Mouse (Mus musculus): ENCODE results near the gene Rad51b. TPM values are rescaled to one million over a fixed set of nuclear protein-coding genes. Genes with fewer than 3 reads are reported as not detected.

Rad51b gene
- polyA plus RNA-seq, 1 experiment: 1.1 TPM

DNA sequence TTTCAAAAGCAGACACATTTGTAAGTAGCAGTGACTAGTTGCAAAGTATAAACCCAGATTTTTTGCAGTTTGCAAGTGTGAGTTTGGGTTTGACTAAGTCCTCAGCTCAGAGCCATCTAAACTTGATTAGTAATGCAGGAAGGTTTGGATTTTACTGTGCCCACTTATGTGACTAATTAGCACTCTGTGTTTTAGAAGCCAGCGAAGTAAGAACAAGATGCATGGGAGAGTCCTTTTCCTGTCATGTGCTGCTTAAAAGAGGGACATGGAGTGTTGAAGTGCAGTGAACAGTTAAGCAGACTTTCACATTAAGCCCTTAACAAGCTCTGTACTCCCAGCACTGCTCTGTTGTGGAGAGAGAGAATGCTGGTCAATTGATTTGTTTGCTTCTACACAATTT, 225.3 kb downstream of the Rad51b start:
- no peak for DNase-seq
- no peak overlapping the region for H3K4me3 ChIP-seq (replicated peaks; ENCODE audit: extremely low read depth, low read depth, low read length)
- H3K4me1 ChIP-seq (ENCODE audit: control insufficient read depth, insufficient read depth, low read length): peaks cover 2% of the 10 kb centered on the region
- TF ChIP-seq POLR2A (IDR thresholded peaks at IDR 0.05; ENCODE audit: borderline replicate concordance, extremely low read depth, low read depth, low read length) (no peak), CTCF (IDR thresholded peaks at IDR 0.05; ENCODE audit: insufficient read depth, low read length) (no peak)
- WGBS: 50% methylated on average over 1 of the region's 1 CpGs

- peaks cover 2% of the 10 kb centered on the region for H3K4me1 ChIP-seq (ENCODE audit: control insufficient read depth, insufficient read depth, low read length)
- no peak overlapping the region for H3K4me3 ChIP-seq (replicated peaks; ENCODE audit: extremely low read depth, low read depth, low read length)
- WGBS: 48% methylated on average over 14 of the region's 14 CpGs
- no peak for TF ChIP-seq CTCF (IDR thresholded peaks at IDR 0.05; ENCODE audit: insufficient read depth, low read length)
- DNase-seq: no peak
These were observed 228.1 kb downstream of the Rad51b start for GRCm38 (mm10) chr12:79524941-79525871.

GRCm38 (mm10) chr12:79525872-79526271, 228.8 kb downstream of the Rad51b start:
- Histone ChIP-seq H3K4me3 (replicated peaks; ENCODE audit: extremely low read depth, low read depth, low read length) (no peak overlapping the region), H3K4me1 (ENCODE audit: control insufficient read depth, insufficient read depth, low read length) (peaks cover 2% of the 10 kb centered on the region)
- 43% methylated on average over 8 of the region's 8 CpGs for WGBS
- TF ChIP-seq CTCF (IDR thresholded peaks at IDR 0.05; ENCODE audit: insufficient read depth, low read length) (no peak), POLR2A (IDR thresholded peaks at IDR 0.05; ENCODE audit: borderline replicate concordance, extremely low read depth, low read depth, low read length) (no peak)
- DNase-seq: no peak

GRCm38 (mm10) chr12:79527222-79527621, 230.1 kb downstream of the Rad51b start:
- 72% methylated on average over 3 of the region's 3 CpGs for WGBS
- Histone ChIP-seq H3K4me1 (ENCODE audit: control insufficient read depth, insufficient read depth, low read length) (peaks cover 11% of the 10 kb centered on the region), H3K4me3 (replicated peaks; ENCODE audit: extremely low read depth, low read depth, low read length) (no peak overlapping the region)
- TF ChIP-seq POLR2A (IDR thresholded peaks at IDR 0.05; ENCODE audit: borderline replicate concordance, extremely low read depth, low read depth, low read length) (no peak), CTCF (IDR thresholded peaks at IDR 0.05; ENCODE audit: insufficient read depth, low read length) (no peak)
- DNase-seq: no peak

GRCm38 (mm10) chr12:79530275-79530902, 233.3 kb downstream of the Rad51b start:
- Histone ChIP-seq H3K4me3 (replicated peaks; ENCODE audit: extremely low read depth, low read depth, low read length) (no peak overlapping the region), H3K4me1 (ENCODE audit: control insufficient read depth, insufficient read depth, low read length) (peaks cover 21% of the 10 kb centered on the region)
- TF ChIP-seq CTCF (IDR thresholded peaks at IDR 0.05; ENCODE audit: insufficient read depth, low read length) (no peak), POLR2A (IDR thresholded peaks at IDR 0.05; ENCODE audit: borderline replicate concordance, extremely low read depth, low read depth, low read length) (no peak)
- WGBS: 68% methylated on average over 10 of the region's 10 CpGs
- no peak for DNase-seq

- 53% methylated on average over 5 of the region's 5 CpGs for WGBS
- H3K4me3 ChIP-seq (replicated peaks; ENCODE audit: extremely low read depth, low read depth, low read length): no peak overlapping the region
- no peak for DNase-seq
- peaks cover 21% of the 10 kb centered on the region for H3K4me1 ChIP-seq (ENCODE audit: control insufficient read depth, insufficient read depth, low read length)
- TF ChIP-seq POLR2A (IDR thresholded peaks at IDR 0.05; ENCODE audit: borderline replicate concordance, extremely low read depth, low read depth, low read length) (no peak), CTCF (IDR thresholded peaks at IDR 0.05; ENCODE audit: insufficient read depth, low read length) (no peak)
These were observed 235.0 kb downstream of the Rad51b start for GRCm38 (mm10) chr12:79531809-79532798.

DNA sequence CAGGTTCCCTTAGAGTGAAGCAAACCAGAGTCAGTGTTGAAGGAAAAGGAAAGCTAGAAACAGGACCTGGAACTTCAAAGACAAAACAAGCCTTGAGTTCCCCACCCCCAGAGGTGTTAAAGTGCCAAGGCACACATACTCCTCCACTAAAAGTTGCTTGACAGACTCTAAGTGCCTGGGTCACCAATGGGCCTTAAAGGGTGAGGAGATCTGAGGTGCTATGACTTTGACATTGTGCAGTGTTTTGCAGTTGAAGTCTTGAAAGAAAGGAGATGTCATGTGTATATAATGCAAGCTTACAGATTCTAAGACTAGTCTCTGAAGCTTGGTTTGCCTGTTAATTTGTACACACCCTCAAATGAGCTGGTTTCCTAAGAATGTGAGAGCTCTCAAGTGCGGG, 237.7 kb downstream of the Rad51b start:
- no peak overlapping the region for H3K4me3 ChIP-seq (replicated peaks; ENCODE audit: extremely low read depth, low read depth, low read length)
- TF ChIP-seq POLR2A (IDR thresholded peaks at IDR 0.05; ENCODE audit: borderline replicate concordance, extremely low read depth, low read depth, low read length): no peak
- no peak for TF ChIP-seq CTCF (IDR thresholded peaks at IDR 0.05; ENCODE audit: insufficient read depth, low read length)
- H3K4me1 ChIP-seq (ENCODE audit: control insufficient read depth, insufficient read depth, low read length): peaks cover 21% of the 10 kb centered on the region
- 68% methylated on average over 1 of the region's 1 CpGs for WGBS
- DNase-seq: peak; percentile 8

DNA sequence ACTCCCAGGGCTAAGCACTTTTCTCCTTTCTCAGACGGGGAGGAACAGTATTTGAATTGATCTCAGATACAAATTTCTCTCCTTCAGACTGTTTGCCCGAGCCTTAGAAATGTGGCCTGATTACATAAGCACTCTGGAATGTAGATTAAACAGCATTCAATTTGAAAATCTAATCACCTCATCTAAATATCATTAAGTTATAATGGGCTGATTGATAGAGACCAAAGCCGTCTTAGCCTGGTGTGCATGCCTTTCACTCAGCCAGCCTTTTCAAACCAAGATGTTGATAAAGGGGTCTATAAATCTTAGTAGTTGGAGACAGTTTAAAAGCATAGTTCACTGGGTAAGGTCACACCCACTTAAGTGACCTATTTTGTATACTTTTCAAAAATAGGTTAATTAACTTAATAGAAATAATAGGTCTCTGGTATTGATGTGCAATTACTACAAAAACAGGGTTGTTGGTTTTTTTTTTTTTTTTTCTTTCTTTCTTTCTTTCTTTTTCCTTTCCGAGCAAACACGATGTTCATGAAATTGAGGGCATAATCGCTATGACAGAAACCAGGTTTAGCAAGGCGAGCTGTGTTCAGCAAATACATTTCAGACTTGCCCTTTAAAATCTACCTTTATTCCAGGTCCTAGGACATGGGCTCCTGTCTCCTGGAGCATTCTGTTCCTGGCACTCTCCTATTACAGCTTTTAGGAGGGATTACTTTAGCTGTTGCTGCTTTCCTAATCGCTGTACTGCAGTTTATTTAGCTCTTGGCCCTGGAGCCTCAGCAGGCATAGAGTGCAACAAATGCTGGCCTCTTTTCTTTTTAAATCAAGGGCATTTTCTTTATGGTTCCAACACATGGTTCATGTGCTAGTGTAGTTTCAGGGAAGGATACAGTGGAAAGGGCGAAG, 238.7 kb downstream of the Rad51b start:
- Histone ChIP-seq H3K4me1 (ENCODE audit: control insufficient read depth, insufficient read depth, low read length) (peaks cover 21% of the 10 kb centered on the region), H3K4me3 (replicated peaks; ENCODE audit: extremely low read depth, low read depth, low read length) (no peak overlapping the region)
- WGBS: 56% methylated on average over 9 of the region's 9 CpGs
- DNase-seq: peak; percentile 11
- no peak for TF ChIP-seq POLR2A (IDR thresholded peaks at IDR 0.05; ENCODE audit: borderline replicate concordance, extremely low read depth, low read depth, low read length)
- no peak for TF ChIP-seq CTCF (IDR thresholded peaks at IDR 0.05; ENCODE audit: insufficient read depth, low read length)
